Mouse (Mus musculus) gastrocnemius, adult 8-10 months (tissue): Measurements from ENCODE around the gene Rtn4rl1. TPM values are rescaled to one million over a fixed set of nuclear protein-coding genes. Genes with fewer than 3 reads are reported as not detected.

Source experiments
- DNase-seq, 2 experiments: peaks; one replicate each; pipeline ENCODE4 v3.0.0; 2022; ENCODE audit warnings: low spot score in 2 of 2
- total RNA-seq, 4 experiments: library from RNA; stranded (reverse); gene quantifications; 2 replicates each; pipeline ENCODE4 v1.2.4; 2022

Gene Rtn4rl1
- total RNA-seq, 4 experiments from 2014 or later: 0.63 to 1.3 (median 0.94) TPM

DNA sequence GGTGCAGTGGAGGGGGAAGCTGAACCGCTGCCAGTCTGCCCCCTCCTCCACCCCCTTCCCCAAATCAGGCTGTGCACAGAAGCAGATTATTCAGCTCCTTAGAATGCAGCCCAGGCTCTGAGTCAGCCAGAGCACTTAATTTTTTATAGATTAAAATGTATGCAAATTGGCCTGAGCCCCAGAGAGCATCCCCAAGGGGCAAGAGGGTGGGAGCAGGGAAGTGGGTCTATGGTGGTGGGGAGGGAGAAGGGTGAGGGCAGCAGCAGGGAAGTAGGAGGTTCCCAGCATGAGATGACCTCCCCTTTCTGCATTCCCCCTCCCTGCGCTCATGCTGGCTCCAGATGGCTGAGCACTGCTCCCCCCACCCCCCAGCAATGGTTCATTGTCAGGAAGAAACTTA is 8.6 kb upstream of the Rtn4rl1 start:
- no peak for DNase-seq

DNA sequence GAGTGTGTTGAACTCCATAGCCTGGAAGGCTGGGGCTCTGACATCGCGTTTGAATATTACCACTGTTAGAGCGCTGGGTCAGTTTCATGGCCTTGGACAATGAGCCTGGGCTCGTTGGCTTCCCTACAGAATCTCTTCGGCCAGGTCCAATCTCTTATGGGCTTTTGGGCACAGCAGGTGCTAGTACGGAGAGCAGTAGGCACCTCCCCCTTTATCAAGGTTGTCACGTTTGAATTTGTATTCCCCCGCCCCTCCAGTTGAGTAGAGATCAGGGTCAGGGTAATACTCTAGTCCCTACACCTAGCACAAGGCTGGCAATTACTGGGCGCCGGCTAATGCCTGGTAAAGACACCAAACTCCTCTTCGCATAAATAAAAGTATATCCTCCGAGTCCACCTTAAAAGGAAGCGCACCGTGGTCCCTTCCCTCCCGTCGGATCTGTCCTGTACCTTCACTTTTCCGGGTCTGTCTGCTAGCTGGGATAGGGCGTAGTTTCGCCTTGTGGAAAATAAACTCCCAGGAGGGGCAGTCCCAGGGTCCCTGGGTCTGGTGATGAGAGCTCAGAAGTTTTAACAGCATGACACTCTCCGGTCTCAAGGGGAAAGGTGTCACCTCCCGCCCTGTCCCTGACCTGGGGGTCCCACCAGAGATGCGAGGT is 3.7 kb upstream of the Rtn4rl1 start:
- DNase-seq: no peak

DNA sequence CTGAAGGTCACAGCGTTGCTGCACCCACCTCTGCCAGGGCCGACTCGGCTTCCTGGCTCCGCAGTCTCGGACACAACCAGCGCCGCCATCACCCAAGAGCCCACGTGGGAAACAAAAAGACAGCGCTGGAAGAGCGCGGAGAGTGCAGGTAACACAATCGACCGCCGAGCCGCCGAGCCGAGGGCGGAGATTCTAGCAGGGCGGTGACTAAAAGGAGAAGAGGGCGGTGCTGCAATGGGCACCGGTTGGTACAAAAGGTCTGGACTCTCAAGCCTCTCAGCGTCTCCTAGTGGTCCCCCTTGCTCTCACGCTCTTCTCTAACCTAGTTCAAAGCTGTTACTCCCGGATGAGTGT is 3.2 kb upstream of the Rtn4rl1 start:
- DNase-seq: peak; percentile 47 to 60

DNA sequence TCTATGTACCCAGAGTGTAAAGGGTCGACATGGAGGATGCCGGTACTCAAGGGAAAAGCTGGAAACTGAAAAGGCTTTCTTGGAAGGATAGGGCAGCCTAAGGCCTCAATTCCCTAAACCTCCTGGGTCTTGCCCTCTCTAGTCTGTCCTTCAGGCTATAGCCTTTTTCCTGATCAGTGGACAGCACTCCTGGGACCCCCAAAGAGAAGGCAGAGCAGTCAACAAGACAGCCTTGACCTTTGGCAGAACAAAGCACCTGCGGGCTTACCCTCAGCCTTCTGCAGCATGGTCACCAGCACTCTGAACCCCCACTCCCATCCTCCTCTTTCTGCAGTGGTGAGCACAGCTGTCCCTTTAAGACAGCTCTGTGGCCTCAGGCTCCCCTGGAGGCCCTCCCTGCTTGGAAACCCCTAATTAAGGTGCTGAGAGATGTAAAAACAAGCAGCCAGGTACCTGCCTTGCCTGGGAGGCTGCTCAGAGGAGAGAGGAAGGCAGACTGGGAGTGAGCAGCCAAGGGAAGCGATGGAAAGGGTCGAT is 2.6 kb upstream of the Rtn4rl1 start, which contains the start of gene Dph1:
Gene Dph1 (minus strand): TSS at position 337 of the 537 bp plus-strand sequence.
- DNase-seq: no peak

DNA sequence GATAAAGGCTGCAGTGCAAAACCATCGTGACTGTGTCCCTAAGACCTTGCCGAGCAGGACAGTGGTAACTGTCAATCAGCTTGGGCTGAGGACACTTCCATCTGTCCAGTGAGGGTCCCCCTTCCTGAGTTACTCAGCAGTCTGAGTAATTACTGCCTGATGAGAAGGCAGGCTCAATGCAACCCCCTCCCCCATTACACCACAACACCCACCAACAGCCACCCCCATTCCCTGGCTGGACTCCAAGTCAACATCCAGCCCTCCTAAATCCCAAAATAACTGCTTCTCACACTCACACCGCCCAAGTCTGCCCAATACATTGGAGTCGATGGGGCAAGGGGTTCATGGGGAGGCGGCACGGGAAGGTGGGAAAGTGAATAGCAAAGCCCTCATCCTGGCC is 1.7 kb upstream of the Rtn4rl1 start:
- DNase-seq: no peak

DNA sequence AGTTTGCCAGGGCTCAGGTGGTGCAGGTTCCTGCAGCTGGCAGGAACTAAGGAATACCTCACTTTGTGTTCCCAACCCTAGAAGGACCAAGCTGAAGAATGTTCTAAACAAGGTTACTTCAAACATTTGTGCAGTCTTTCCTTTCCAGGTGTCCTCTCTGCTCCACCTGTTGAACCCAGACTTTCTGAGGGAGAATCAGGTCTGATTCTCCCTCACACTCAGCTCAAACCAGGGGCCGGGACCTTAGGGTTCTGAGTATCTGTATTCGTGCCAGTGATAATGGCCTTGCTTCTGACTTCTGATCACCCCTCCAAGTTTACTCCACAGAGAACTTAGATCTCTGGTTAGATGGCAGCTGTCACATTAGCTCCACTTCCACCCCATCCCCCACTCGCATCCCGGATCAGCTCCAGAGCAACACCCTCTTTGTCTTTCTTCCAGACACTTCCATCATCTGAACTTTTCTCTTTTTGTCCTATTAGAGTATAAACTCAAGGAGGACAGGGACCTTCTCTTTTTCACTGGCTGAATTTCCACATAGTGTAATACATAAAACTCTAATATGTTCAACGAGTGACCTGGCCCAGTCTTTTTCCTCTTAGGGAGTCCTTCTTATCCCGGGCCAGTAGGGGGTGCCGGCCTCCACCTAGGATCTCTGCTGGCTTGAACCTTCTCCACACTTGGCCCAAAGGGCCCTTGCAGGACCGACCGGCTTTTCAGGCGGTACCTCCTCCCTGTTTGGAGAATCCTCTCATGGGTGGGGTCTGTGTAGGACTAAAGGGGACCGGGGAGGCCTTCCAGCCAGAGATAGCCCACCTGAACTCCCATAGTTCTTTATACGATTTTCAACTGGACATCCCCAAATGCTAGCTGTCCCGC is 1.0 kb upstream of the Rtn4rl1 start:
- peak; percentile 53 to 66 for DNase-seq

DNA sequence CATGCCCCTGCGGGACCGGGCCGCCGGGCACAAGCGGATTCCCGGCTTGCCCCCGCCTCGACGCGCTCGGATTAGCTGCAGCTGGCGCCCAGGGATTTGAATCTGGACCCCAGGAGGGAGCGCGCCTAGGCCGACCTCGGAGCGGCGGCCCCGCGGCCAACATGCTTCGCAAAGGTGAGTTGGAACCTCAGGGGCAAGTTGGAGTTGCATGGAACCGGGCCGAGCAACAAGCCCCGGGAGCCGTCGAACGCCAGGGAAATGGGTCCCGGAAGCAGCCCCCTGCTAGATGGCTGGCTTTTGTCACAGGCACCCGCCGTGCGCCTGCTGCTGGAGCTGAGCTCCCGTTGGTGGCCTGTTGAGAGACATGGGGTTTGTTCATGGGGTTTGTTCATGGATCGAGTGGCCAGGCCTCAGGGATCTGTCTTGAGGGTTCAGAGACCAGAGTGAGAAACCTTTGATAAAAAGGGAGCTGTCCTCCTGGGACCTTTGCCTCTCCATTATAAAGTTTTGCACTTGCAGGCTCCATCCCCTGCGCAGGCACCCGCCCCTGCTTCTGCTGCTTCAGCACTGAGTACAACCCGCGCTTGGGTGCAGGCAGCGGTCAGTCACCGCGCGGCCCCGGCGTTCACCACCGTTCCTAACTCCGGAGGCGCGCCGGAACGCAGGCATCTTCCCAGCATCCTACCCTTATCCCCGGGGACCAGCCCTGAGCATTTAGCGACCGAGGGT is 702 bp downstream of the Rtn4rl1 start:
- no peak for DNase-seq

DNA sequence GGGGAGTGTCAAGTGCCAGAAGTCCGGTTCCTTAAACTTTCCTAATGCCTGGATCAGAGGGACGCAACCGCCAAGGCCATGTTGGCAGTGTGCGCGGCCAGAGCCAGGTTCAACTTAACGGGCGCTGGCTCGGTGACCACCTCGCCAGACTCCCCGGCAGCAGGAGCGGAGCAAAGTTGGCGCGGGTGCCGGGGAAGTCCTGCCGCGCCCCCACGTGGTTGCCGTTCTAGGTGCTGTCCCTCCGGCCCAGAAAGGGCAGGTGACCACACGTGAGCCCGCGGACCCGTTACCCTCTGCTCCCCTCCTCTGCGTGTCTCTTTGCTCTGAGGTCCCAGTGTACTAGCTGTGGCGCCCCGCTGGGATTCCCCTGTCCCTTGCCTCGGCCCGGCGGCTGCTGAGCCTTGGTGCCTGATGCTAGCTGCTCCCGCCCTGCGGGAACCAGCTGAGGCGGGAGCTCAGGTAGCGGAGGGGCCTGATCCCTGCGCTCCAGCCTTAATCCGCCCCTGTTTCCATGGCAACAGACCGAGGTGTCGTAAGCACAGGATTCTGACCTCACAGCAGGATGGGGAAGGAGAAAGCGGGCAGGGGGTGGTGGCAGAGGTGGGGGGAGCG is 1.4 kb downstream of the Rtn4rl1 start:
- DNase-seq: no peak

DNA sequence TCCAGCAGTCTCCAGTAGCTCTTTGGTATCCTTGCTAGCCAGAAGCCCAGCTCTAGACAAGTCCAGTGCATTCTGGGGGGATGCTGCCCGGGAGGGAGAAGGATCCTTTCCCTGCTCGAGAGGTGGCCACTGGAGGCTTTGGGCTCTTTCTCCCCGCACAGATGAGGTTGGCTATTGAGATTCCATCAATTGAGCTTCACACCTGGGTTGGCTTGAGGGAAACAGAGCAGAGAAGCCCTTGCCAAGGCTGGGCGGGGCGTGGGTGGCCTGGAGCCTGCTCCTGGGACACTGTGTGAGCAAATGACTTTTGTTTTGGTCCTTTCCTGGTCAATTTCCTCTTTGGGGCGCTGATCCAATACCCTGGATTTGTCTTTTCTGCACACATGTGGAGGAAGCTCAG is 2.5 kb downstream of the Rtn4rl1 start:
- DNase-seq: no peak

DNA sequence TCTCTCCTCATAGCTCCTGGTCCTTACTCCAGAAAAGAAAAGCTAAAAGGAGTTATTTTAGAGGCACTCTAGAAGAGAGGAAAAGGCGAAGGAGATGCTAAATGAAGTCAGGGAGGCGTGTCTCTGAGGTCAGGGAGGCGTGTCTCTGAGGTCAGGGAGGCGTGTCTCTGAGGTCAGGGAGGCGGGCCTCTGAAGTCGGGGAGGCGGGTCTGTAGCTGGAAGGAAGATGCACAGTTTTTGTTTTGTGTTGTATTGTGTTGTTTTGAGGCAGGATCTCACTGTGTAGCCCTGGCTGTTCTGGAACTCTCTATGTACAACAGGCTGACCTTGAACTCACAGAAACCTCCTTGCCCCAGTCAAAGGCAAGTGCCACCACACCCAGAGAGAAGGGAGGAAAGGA is 4.4 kb downstream of the Rtn4rl1 start:
- DNase-seq: no peak

DNA sequence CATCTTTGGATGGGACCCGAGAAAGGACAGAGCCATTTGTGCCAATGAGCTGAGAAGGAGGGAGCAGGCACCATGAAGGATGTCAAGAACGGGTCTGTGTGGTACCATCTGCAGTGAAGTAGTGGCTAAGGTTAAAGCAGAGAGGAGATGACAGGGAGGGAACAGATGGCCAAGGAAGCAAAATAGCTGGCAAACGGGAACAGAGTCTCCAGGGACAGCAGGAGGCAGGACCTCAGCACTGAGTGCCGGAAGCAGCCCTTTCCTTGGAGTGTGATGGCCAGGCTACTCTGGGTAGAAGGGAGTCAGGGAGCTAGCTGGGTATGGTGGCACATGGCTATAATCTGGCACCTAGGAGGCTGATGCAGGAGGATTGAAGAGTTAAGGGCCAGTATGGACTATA is 5.2 kb downstream of the Rtn4rl1 start:
- DNase-seq: no peak

DNA sequence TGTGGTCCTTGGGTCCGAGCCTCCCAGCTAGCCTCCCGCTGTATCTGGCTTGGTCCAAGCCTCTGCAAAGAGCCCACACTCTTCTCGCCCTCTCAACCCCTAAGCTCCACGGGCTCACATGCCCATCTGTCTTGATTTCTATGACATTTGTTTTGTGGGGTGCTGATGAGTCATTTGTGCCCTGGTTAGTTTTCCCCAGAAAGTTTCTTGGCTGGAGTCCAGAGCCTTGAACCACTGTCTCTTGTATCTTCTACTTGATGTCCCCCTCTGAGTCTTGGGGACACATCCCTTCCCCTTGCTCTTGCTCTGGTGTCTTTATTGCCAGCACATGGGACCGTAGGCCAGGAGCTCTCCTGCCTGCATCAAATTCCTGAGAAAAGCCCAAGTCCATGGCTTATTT is 6.4 kb downstream of the Rtn4rl1 start:
- DNase-seq: no peak

DNA sequence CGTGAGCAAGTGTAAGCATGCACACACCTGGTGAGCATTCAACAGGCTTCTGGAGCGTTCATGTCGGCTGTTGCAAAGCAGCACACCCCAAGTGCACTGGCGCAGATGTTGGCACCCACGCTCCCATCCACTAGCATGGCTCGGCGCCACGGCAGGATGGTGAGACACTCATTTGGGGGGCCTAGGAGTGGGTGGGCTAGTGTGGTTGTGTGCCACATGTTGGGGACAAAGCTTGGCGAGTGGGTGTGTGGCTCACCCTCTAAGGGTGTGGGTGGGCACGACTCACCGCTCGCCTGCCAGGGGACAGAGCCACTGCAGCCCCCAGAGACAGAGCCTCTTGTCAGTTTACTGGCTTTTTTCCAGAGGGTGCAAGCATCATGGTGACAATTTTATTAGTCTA is 7.4 kb downstream of the Rtn4rl1 start:
- DNase-seq: no peak

DNA sequence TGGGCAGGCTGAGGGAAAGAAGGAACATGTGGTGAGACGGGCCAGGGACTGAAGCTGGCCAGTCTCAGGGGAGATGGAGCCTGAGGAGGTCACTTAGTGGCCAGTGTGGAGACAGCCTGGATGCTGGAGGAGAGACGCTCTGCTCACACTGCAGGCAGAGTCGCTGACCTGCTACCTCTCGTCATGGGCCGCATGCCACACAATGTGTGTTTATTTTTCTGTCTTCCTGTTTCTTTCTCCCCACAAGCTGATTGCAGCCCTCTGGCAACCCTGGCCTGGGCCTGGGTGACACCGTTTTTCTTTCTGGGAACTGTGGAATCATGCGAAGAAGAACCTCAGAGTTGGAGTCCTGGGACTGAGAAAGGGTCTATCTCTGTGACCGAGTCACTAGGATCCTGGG is 8.1 kb downstream of the Rtn4rl1 start:
- no peak for DNase-seq

DNA sequence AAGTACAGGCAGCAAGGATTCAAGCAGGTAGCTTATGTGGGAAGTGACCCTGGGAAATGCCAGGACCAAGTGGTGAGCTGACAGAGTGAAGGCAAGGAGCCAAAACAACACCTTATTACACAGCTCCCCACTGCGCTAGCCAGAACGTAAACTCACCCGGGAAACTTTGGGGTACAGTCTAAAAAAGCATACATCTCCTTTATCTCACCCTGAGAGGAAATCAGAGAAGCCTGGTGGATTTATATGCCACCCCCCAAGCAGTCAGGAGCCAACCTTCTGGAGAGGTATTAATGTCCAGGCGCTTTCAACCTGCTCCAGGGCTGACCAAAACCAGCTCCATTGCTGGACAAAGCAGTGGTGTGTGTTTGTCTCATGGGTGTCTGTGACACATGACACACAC is 10.3 kb downstream of the Rtn4rl1 start:
- DNase-seq: no peak

DNA sequence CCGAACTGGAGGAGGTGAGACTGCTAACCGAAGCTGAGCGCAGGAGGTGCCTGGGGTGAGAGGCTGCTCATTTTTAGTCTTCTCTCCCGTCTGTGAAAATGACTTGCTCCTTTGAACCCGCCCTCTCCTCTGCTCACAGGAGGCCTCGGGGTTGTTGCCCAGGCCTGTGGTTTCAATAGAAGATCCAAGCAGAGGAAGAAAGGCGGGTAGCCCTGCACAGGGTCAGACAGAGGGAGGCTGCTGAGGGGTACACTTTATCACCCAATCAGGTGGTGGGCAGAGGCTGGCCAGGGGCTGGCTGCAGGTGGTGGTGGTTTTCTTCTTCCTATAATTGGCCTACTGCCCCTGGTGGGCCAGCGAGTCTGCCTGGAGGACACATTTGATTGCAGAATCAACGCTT is 10.9 kb downstream of the Rtn4rl1 start:
- DNase-seq: no peak

DNA sequence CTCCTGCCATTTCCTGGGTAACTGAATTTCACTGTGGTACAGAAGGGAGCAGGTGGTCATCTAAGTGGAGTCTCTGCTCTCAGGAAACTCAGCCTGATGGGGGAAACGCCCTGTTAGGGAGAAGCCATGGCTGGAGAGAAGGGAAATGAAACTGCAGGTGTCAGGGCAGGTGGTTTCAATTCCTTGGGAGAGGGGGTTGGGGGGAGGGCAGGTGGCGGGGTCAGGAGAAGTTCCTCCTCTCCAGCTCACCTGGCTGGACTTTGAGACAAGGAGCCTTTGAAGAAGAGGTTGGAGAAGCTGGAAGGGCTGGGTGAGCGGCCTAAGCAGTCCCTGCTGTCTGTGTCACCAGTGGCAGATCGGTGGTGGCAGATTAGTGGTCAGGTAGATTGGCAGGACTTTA is 12.8 kb downstream of the Rtn4rl1 start:
- no peak for DNase-seq

DNA sequence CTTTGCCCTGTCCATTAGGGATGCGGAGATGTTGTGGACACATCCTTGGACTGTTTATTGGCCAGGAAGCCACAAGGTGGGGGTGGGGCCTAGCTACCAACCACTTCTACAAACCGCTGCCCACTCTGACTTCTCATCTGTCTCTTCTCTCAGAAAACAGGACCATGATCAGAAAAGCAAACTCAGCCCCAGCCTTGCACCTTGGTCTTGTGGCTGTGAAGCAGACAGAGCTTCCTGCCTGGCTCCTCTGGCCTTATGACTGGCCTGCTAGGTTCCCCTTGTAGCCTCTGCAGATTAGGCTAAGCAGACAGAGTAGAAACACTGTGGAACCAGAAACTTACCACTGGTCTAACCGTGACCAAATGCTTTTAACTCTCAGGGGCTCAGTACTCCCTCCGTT is 15.8 kb downstream of the Rtn4rl1 start:
- no peak for DNase-seq

DNA sequence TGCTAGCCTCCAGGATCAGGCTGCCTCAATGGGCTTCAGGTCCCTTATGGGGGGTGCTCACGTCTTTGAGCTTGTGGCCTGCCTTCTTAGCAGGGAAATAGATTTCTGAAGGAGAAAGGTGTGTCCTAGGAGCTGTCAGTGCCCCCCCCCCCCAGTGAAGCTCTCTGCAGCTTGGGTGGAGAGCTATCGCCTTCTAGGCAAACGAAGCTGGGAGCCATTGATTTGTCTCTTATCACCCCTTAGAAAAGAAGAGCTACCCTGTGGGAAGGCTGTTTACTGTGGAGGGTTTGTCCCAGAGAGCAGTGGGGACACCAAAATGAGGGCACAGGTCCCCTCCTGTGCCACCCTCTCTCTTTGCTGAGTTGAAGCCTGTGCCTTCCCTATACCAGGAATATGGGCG is 16.5 kb downstream of the Rtn4rl1 start:
- no peak for DNase-seq

DNA sequence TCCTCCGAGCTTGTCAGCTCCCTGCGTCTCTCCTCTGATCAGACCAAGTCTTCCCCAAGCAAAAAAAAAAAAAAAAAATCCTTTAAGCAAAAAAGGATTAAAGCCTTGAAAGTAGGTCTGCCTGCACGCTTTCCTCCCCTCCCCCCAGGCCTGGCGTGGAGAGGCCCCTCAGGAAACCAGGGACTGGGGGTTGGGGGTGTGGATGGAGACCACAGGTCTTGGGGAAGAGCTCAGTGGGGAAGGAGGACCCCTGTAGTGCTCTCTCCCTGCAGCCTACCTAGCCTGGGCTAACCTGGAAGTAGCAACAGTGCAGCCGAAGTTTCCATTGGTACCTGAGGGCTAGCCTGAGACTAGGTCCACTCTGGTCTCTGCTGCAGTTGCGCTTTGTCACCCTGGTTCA is 17.2 kb downstream of the Rtn4rl1 start:
- no peak for DNase-seq

DNA sequence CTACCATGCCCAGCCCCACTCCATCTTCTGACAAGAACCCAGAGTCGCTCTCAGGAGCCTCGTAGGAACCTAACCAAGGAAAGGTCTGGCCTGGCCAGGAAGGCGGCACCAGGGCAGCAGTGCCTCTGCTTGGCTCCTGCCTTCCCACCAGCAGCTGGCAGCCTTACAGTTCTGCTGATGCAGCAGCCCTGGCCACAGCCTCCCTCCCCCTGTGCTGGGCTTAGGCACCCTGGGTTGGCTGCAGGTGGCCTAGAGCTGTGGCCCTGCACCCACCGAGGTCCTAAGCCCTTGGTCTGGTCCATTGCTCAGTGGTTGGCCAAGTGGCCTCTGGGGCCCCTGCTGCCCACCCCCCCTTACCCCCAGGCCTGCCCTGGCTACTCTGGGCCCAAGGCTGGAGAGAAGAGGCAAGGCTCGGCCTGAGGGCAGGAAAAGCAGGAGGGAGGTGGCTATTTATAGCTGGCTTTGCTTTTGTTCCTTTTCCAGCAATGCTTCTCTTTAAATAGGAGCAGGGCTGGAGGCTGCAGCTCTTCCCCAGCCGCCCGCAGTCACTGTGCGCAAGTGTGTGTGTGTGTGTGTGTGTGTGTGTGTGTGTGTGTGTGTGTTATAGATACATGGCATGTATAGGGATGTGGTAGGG is 18.6 kb downstream of the Rtn4rl1 start:
- DNase-seq: peak in 1 of 2 experiments; percentile 65
